Mouse (Mus musculus) cerebellum, adult 2 months (tissue): ENCODE measurements around the gene Pole3. TPM values are rescaled to one million over a fixed set of nuclear protein-coding genes. Genes with fewer than 3 reads are reported as not detected.
A peak's percentile ranks its signal among the peaks of the same experiment; 100 is the strongest.

Experiments
- DNase-seq, 2 experiments: peaks; one replicate each; pipeline ENCODE4 v3.0.0; 2021
- H3K27ac ChIP-seq: fragments of 200-500 bp; 2 replicates; pipeline ENCODE4 v1.5.1; 2012; ENCODE audit warnings: low read length, control low read depth, inconsistent platforms; ENCODE audit not compliant: insufficient read depth
- H3K27me3 ChIP-seq: fragments of 200-500 bp; 2 replicates; pipeline ENCODE4 v1.6.1; 2012; ENCODE audit warnings: inconsistent platforms, mild to moderate bottlenecking, low read length, moderate library complexity; ENCODE audit not compliant: control insufficient read depth, insufficient read depth
- H3K4me1 ChIP-seq: fragments of 200-500 bp; 2 replicates; pipeline ENCODE4 v1.6.1; 2011; ENCODE audit warnings: low read length; ENCODE audit not compliant: control insufficient read depth, insufficient read depth
- H3K4me3 ChIP-seq: fragments of 200-500 bp; replicated peaks from 2 replicates; pipeline ENCODE3; 2011; ENCODE audit warnings: mild to moderate bottlenecking, low read depth, low read length, control low read depth; ENCODE audit not compliant: insufficient read depth
- CTCF ChIP-seq: fragments of 200-500 bp; IDR thresholded peaks from 2 replicates; pipeline ENCODE4 v1.5.1; 2011; ENCODE audit warnings: low read depth, mild to moderate bottlenecking, control low read depth, low read length, moderate library complexity, borderline replicate concordance; ENCODE audit not compliant: insufficient read depth
- POLR2A ChIP-seq: fragments of 200-500 bp; IDR thresholded peaks from 2 replicates; pipeline ENCODE4 v1.6.1; 2011; ENCODE audit warnings: low read length, control low read depth, borderline replicate concordance; ENCODE audit not compliant: insufficient read depth
- WGBS: fragments of 180-500 bp; shearing (Covaris S2); methylation state at CpG from one replicate; pipeline ENCODE4 v1.1.7; 2018; 5-methylcytosine and 5-hydroxymethylcytosine counted together
- polyA plus RNA-seq: library from polyadenylated mRNA; depleted of rRNA; stranded (reverse); fragments of >200 nt; gene quantifications from 2 replicates; pipeline ENCODE4 v1.2.3, GENCODE M21; 2012

Gene Pole3
- polyA plus RNA-seq, 1 experiment = 34.5 TPM

GRCm38 (mm10) chr4:62508839-62509238 lies 16.0 kb downstream of the Pole3 start:
- Histone ChIP-seq H3K4me3 (no peak overlapping the region), H3K4me1 (peaks cover under 1% of the 10 kb centered on the region), H3K27ac (no peak overlapping the region), H3K27me3 (no peaks in the 10 kb centered on the region)
- DNase-seq = no peak
- 28% methylated on average over 5 of the region's 5 CpGs for WGBS
- TF ChIP-seq POLR2A = no peak
- TF ChIP-seq CTCF = no peak

GRCm38 (mm10) chr4:62506798-62507197 lies 18.1 kb downstream of the Pole3 start:
- no peaks in the 10 kb centered on the region for H3K4me1 ChIP-seq
- peak; percentile 59 to 71 for DNase-seq
- WGBS = 66% methylated on average over 2 of the region's 2 CpGs
- no peak overlapping the region for H3K4me3 ChIP-seq
- no peaks in the 10 kb centered on the region for H3K27me3 ChIP-seq
- H3K27ac ChIP-seq = no peak overlapping the region
- TF ChIP-seq POLR2A = no peak
- peak; percentile 66 for TF ChIP-seq CTCF

GRCm38 (mm10) chr4:62505991-62506390 lies 18.9 kb downstream of the Pole3 start:
- Histone ChIP-seq H3K4me1 (no peaks in the 10 kb centered on the region), H3K4me3 (no peak overlapping the region), H3K27me3 (no peaks in the 10 kb centered on the region), H3K27ac (no peak overlapping the region)
- WGBS = 76% methylated on average over 3 of the region's 3 CpGs
- TF ChIP-seq POLR2A = no peak
- no peak for TF ChIP-seq CTCF
- no peak for DNase-seq

GRCm38 (mm10) chr4:62503374-62503970 lies 21.4 kb downstream of the Pole3 start, which contains the start of gene Hdhd3:
Gene Hdhd3 (minus strand): TSS chr4:62503467.
- Histone ChIP-seq H3K27ac (peak within 1 kb of the TSS; percentile 97), H3K4me1 (no peaks in the 10 kb centered on the region), H3K27me3 (no peaks in the 10 kb centered on the region), H3K4me3 (peak within 1 kb of the TSS; percentile 93)
- no peak for DNase-seq
- WGBS = 83% methylated on average over 3 of the region's 3 CpGs
- no peak for TF ChIP-seq POLR2A
- TF ChIP-seq CTCF = no peak

DNA sequence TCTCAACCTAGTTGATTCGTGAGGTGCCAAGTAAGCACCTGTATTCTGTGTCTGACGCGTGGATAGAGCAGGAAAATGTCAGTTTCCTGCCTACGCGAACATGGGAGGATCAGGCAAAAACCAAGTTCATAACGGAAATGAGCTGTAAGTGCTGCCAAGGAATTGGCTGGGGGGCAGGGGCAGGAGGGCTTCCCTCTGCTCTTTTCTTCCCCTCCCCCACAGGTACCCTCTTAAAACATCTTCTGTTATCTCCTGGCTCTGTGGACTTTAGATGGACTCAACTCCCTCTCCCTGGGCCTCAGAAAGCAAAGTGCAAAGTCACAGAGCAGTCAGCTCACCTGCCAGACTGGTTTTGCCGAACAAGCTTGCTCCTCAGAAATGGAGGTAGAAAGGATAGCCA lies 21.9 kb downstream of the Pole3 start:
- 76% methylated on average over 7 of the region's 7 CpGs for WGBS
- no peak overlapping the region for H3K4me3 ChIP-seq
- no peak for TF ChIP-seq CTCF
- no peak for TF ChIP-seq POLR2A
- no peaks in the 10 kb centered on the region for H3K27me3 ChIP-seq
- H3K27ac ChIP-seq = no peak overlapping the region
- H3K4me1 ChIP-seq = no peaks in the 10 kb centered on the region
- no peak for DNase-seq

DNA sequence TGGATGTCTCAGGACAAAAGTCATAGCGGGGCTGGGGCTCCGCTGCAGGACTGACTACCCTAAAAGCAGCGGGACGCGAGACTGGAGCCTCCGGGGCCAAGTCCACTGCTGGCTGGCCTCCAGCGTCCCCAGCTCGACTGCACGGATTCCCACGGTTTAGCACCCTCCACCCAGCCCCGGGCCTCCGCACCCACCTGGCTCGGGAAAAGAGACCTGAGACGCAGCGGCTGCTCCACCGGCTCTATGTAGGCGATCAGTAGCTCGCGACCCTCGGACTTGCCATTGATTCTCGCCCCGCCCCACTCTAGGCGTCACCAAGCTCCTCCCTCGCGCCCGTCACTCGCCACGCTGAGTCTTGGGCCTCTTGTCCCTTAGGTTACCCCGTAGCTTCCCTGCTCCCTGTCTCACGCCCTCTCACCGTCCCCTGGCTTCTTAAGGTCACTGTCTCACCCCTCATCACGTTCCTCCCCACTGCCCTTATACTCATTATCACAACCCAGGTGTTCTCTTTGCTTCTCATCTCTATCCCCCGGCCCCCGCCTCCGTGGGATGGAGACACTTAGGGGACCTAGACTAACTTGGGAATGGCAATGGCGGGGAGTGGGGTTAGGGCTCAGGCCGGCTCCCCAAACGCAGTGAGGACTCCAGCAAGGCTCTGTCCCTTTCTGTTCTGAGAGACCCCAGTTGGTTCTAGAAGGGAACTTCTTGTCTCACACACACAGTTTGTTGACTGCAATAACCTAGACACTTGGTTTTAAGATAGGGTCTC lies 22.7 kb downstream of the Pole3 start:
- Histone ChIP-seq H3K4me1 (no peaks in the 10 kb centered on the region; the same call in 1 of the 2 replicates), H3K4me3 (peak overlapping the region; percentile 93), H3K27me3 (no peaks in the 10 kb centered on the region), H3K27ac (peak overlapping the region; percentile 97)
- TF ChIP-seq CTCF (no peak), POLR2A (peak; percentile 88)
- peak; percentile 92 to 94 for DNase-seq
- 2% methylated on average over 38 of the region's 38 CpGs for whole genome bisulfite sequencing

DNA sequence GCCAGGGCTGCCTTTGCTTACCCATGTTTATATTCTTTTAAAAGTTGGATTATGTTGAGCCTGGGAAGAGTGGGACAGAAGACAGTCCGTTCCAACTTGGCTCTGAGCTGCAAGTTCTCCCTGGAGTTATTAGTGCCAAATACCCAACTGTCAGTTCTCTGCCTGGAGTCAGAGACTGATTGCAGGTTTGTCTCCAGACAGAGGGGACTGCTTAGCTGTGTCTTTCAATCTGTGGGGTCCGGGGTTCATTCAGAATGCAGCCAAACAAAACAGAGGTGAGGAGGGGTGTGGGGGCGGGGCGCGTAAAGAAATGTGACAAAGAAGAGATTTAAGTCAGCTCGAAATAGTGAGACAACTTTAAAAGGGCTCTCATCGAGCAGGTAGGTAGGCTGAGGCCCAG lies 23.3 kb downstream of the Pole3 start:
- Histone ChIP-seq H3K27ac (peak overlapping the region; percentile 97), H3K4me1 (peaks cover 6% of the 10 kb centered on the region), H3K4me3 (peak overlapping the region; percentile 93), H3K27me3 (no peaks in the 10 kb centered on the region)
- 0% methylated on average over 7 of the region's 7 CpGs for WGBS
- TF ChIP-seq POLR2A (no peak), CTCF (no peak)
- DNase-seq = peak in 1 of 2 experiments; percentile 45

- Histone ChIP-seq H3K4me1 (peaks cover 13% of the 10 kb centered on the region), H3K4me3 (peak overlapping the region; percentile 27), H3K27ac (no peak overlapping the region), H3K27me3 (no peaks in the 10 kb centered on the region)
- 94% methylated on average over 4 of the region's 4 CpGs for WGBS
- TF ChIP-seq POLR2A (no peak), CTCF (no peak)
- DNase-seq = no peak
These were observed 24.1 kb downstream of the Pole3 start for GRCm38 (mm10) chr4:62500799-62501198.
